Mouse (Mus musculus) myocyte (in vitro differentiated cells): ENCODE results near the gene Gm12888. TPM values are rescaled to one million over a fixed set of nuclear protein-coding genes. Genes with fewer than 3 reads are reported as not detected.
"Not testable (repeated sequence)": the region's sequence is repeated elsewhere in the genome, so short reads cannot be mapped to it uniquely, and the experiment has no call there.

ENCODE experiments used
- H3K27me3 ChIP-seq: one replicate; pipeline ENCODE4 v1.6.1; 2011; ENCODE audit not compliant: control insufficient read depth, insufficient read depth, insufficient read length
- H3K36me3 ChIP-seq: one replicate; pipeline ENCODE4 v1.6.1; 2011; ENCODE audit not compliant: control insufficient read depth, insufficient read depth
- H3K4me2 ChIP-seq: one replicate; pipeline ENCODE4 v1.6.1; 2011; ENCODE audit warnings: low read depth, control low read depth
- H3K4me3 ChIP-seq: one replicate; pipeline ENCODE4 v1.5.1; 2011; ENCODE audit warnings: mild to moderate bottlenecking, control low read depth, moderate library complexity
- H3K79me2 ChIP-seq: one replicate; pipeline ENCODE4 v1.6.1; 2011; ENCODE audit not compliant: control insufficient read depth, insufficient read depth
- H3ac ChIP-seq: one replicate; pipeline ENCODE4 v1.6.1; 2011; ENCODE audit not compliant: control insufficient read depth, insufficient read length
- polyA plus RNA-seq: library from polyadenylated mRNA; unstranded; fragments of >200 nt; fragmentation: generic; extraction: Trizol; gene quantifications from one replicate; pipeline ENCODE4 v1.2.1, GENCODE M21; 2012; ENCODE audit warnings: missing spikeins

Gm12888 gene
- polyA plus RNA-seq, result not detected

DNA sequence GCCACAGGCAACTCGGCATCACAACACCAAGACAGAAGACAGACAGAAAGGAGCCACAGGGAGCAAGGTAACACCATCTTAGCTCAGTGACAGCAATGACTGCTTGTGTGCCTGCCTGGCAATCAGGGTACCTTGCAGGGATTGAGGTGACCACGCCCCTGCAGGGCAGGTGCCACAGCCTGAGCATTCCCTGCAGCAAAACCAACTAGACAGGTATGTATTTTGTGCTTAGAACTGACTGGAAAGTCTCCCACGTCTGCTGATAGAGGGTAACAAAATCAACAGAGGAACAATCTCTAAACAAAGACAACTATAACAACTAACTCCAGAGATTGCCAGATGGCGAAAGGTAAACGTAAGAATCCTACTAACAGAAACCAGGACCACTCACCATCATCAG, at the start of gene Gm12888:
Gene Gm12888, minus strand, starts transcription at position 101 of the 400 bp plus-strand sequence.
- H3ac ChIP-seq, H3K27me3 ChIP-seq, H3K36me3 ChIP-seq, H3K79me2 ChIP-seq, H3K4me3 ChIP-seq, H3K4me2 ChIP-seq: not testable (repeated sequence)

Other genes starting within 250 kb of the Gm12888 start
- gene Zmpste24, start 226.7 kb downstream of the Gm12888 start, polyA plus RNA-seq, result 17.6 TPM
- not detected for gene Tmco2, start 215.7 kb downstream of the Gm12888 start, polyA plus RNA-seq
- gene Rlf, start 109.8 kb downstream of the Gm12888 start, polyA plus RNA-seq, result 5.2 TPM
- gene Gm12886, start 98.2 kb upstream of the Gm12888 start, polyA plus RNA-seq, result not detected